Mouse (Mus musculus) heart, embryonic 14.5 days (tissue): ENCODE measurements around the gene Spag16. TPM values are rescaled to one million over a fixed set of nuclear protein-coding genes. Genes with fewer than 3 reads are reported as not detected.
"Not testable (repeated sequence)": the region's sequence is repeated elsewhere in the genome, so short reads cannot be mapped to it uniquely, and the experiment has no call there.

Experiments
- ATAC-seq: fragments of 200-750 bp; cut with Nextera tagmentation; 2 replicates; pipeline ENCODE4 v1.8.0; 2017; ENCODE audit warnings: low read depth, moderate TSS enrichment; ENCODE audit not compliant: insufficient number of reproducible peaks, insufficient read depth, low FRiP score
- H3K27ac ChIP-seq, 2 experiments: fragments of 200-500 bp in 1 of 2; fragments of 300-500 bp in 1 of 2; sonication (generic) in 1 of 2; replicated peaks in 1 of 2; 2 replicates each; pipeline ENCODE4 v1.5.1; 2012 to 2014; ENCODE audit warnings: low read depth in 2 of 2, low read length in 2 of 2, control low read depth in 1 of 2, mild to moderate bottlenecking in 1 of 2, mixed read lengths in 1 of 2; ENCODE audit not compliant: control insufficient read depth in 1 of 2, insufficient read depth in 1 of 2
- H3K27me3 ChIP-seq: fragments of 300-500 bp; sonication (generic); 2 replicates; pipeline ENCODE4 v1.6.1; 2014; ENCODE audit warnings: mild to moderate bottlenecking, low read length, control low read depth; ENCODE audit not compliant: control insufficient read depth, insufficient read depth
- H3K36me3 ChIP-seq: fragments of 300-500 bp; sonication (generic); 2 replicates; pipeline ENCODE4 v1.6.1; 2014; ENCODE audit warnings: mild to moderate bottlenecking, control low read depth, low read length, mixed read lengths; ENCODE audit not compliant: control insufficient read depth, insufficient read depth
- H3K4me1 ChIP-seq, 2 experiments: fragments of 200-500 bp in 1 of 2; fragments of 300-500 bp in 1 of 2; sonication (generic) in 1 of 2; 2 replicates each; pipeline ENCODE4 v1.6.1; 2012 to 2014; ENCODE audit warnings: low read length in 2 of 2, control low read depth in 1 of 2, mixed read lengths in 1 of 2; ENCODE audit not compliant: control insufficient read depth in 2 of 2, insufficient read depth in 2 of 2
- H3K4me2 ChIP-seq: fragments of 300-500 bp; sonication (generic); 2 replicates; pipeline ENCODE4 v1.6.1; 2014; ENCODE audit warnings: mild to moderate bottlenecking, low read length
- H3K4me3 ChIP-seq, 2 experiments: fragments of 200-500 bp in 1 of 2; fragments of 300-500 bp in 1 of 2; sonication (generic) in 1 of 2; 2 replicates each; pipeline ENCODE4 v1.5.1; 2012 to 2014; ENCODE audit warnings: low read length in 2 of 2, mild to moderate bottlenecking in 2 of 2, control low read depth in 1 of 2, low read depth in 1 of 2, moderate library complexity in 1 of 2; ENCODE audit not compliant: control insufficient read depth in 1 of 2, insufficient read depth in 1 of 2
- H3K9ac ChIP-seq: fragments of 300-500 bp; sonication (generic); 2 replicates; pipeline ENCODE4 v1.6.1; 2014; ENCODE audit warnings: mild to moderate bottlenecking, low read length
- H3K9me3 ChIP-seq: fragments of 300-500 bp; sonication (generic); 2 replicates; pipeline ENCODE4 v1.6.1; 2016; ENCODE audit warnings: low read length, control low read depth; ENCODE audit not compliant: control insufficient read depth
- WGBS: fragments of 180-500 bp; shearing (Covaris S2); extraction: QIAGEN DNeasy Blood & Tissue Kit; methylation state at CpG from one replicate; pipeline ENCODE4 v1.1.7; 2014; 5-methylcytosine and 5-hydroxymethylcytosine counted together
- polyA plus RNA-seq: library from polyadenylated mRNA; unstranded; fragments of >200 nt; fragmentation: Nextera tagmentation; extraction: Ambion mirVana; gene quantifications from 2 replicates; pipeline ENCODE4 v1.2.1, GENCODE M21; 2014

The Spag16 gene
- polyA plus RNA-seq, 1 experiment from 2014 or later = 0.22 TPM

DNA sequence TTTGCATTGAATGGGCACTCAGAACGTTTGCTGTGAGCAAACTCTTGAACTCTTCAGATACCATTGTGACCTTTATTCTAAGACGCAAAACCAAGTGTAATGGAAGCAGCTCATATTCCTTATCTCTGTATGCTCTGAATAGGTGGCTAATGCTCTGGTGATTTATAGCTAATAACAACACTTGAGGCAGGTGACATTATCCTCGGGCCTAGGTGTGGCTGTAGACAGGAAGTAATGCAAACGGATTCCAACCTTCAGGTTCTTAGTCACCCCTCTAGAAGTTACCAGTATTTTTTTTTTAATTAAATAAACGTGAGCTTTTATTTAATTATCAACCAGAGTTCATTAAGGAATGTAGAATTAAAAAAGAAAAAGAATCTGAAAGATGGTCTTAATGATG is 1.1 kb upstream of the Spag16 start:
- H3K27ac ChIP-seq, H3K4me1 ChIP-seq, H3K4me2 ChIP-seq, H3K36me3 ChIP-seq, H3K9ac ChIP-seq, H3K9me3 ChIP-seq, H3K4me3 ChIP-seq, ATAC-seq, H3K27me3 ChIP-seq: not testable (repeated sequence)
- WGBS = 72% methylated on average over 5 of the region's 5 CpGs

GRCm38 (mm10) chr1:69828872-69829479 is 2.2 kb downstream of the Spag16 start:
- no peaks in the 10 kb centered on the region for H3K36me3 ChIP-seq
- no peak overlapping the region for H3K27ac ChIP-seq
- no peak for ATAC-seq
- WGBS = 81% methylated on average over 7 of the region's 7 CpGs
- H3K9ac ChIP-seq = no peak overlapping the region
- no peaks in the 10 kb centered on the region for H3K9me3 ChIP-seq
- H3K4me1 ChIP-seq = peaks cover 0 to 3% of the 10 kb centered on the region in 2 experiments; a peak in 1 of 4 replicates
- H3K4me2 ChIP-seq = no peak overlapping the region
- H3K4me3 ChIP-seq = no peak overlapping the region
- no peaks in the 10 kb centered on the region for H3K27me3 ChIP-seq

DNA sequence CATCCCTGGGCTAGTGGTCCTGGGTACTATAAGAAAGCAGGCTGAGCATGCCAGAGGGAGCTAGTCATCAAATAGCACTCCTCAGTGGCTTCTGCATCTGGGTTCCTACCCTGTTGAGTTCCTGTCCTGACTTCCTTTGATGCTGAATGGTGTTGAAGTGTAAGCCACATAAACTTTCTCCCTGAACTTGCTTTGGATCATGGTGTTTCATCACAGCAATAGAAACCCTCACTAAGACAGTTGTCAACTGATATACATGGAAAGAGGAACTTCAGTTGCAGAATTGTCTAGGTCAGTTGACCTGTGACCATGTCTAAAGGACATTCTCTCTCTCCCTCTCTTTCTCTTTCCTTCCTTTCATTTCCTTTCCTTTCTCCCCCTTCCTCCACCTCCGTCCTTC is 3.8 kb downstream of the Spag16 start:
- Histone ChIP-seq H3K4me2 (no peak overlapping the region), H3K9ac (no peak overlapping the region), H3K9me3 (no peaks in the 10 kb centered on the region), H3K4me1 (peaks cover 0 to 3% of the 10 kb centered on the region in 2 experiments; a peak in 1 of 4 replicates), H3K27me3 (no peaks in the 10 kb centered on the region), H3K27ac (no peak overlapping the region), H3K4me3 (no peak overlapping the region), H3K36me3 (no peaks in the 10 kb centered on the region)
- 75% methylated on average over 1 of the region's 1 CpGs for WGBS
- ATAC-seq = no peak

DNA sequence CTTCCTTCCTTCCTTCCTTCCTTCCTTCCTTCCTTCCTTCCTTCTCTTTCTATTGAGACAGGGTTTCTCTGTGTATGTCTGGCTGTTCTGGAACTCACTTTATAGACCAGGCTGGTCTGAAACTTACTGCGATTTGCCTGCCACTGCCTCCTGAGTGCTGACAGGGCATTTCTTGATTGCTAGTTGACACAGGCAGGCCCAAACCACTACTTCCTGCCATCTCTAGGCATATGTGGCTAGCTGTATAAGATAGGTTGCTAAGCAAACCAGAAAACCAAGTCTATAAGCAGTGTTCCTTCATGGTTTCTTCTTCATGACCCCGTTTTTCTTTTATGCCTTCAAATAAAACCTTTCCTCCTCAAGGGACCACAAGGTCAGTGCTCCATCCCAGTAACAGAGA is 4.2 kb downstream of the Spag16 start:
- H3K4me3 ChIP-seq = no peak overlapping the region
- no peak overlapping the region for H3K27ac ChIP-seq
- H3K9ac ChIP-seq = no peak overlapping the region
- no peaks in the 10 kb centered on the region for H3K36me3 ChIP-seq
- H3K4me1 ChIP-seq = peaks cover 0 to 3% of the 10 kb centered on the region in 2 experiments; a peak in 1 of 4 replicates
- 81% methylated on average over 2 of the region's 2 CpGs for WGBS
- no peaks in the 10 kb centered on the region for H3K9me3 ChIP-seq
- ATAC-seq = no peak
- no peaks in the 10 kb centered on the region for H3K27me3 ChIP-seq
- H3K4me2 ChIP-seq = no peak overlapping the region

- not testable (repeated sequence) for H3K4me2 ChIP-seq, H3K9me3 ChIP-seq, H3K27ac ChIP-seq, H3K4me3 ChIP-seq, H3K27me3 ChIP-seq, ATAC-seq, H3K4me1 ChIP-seq, H3K36me3 ChIP-seq, H3K9ac ChIP-seq
- 82% methylated on average over 4 of the region's 4 CpGs for WGBS
Measured at GRCm38 (mm10) chr1:69833476-69833875, 6.7 kb downstream of the Spag16 start.

- Histone ChIP-seq H3K36me3 (no peaks in the 10 kb centered on the region), H3K27ac (no peak overlapping the region), H3K4me1 (no peaks in the 10 kb centered on the region), H3K9me3 (no peaks in the 10 kb centered on the region), H3K27me3 (no peaks in the 10 kb centered on the region), H3K4me2 (no peak overlapping the region), H3K9ac (no peak overlapping the region), H3K4me3 (no peak overlapping the region)
- WGBS = 72% methylated on average over 7 of the region's 7 CpGs
- no peak for ATAC-seq
Measured at GRCm38 (mm10) chr1:69853436-69853835, 26.7 kb downstream of the Spag16 start.

DNA sequence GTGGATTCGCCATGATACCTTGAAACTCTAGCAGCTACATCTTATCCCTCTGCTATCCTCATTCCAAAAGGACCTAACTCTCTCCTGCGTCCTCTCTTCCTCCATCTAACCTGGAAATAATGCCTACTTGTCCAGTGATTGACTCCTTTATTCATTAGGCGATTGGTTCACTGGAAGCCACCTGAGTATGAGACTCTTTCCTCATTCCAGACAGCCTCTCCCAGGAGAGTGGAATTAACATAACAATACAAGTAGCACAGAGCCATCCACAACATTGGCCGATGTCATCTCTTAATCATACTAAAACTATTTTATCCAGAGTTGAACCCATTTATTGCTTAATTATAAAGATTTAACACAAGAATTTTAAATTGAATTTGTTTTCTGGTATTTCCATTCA is 41.0 kb downstream of the Spag16 start:
- no peaks in the 10 kb centered on the region for H3K9me3 ChIP-seq
- H3K4me1 ChIP-seq = no peaks in the 10 kb centered on the region
- H3K27me3 ChIP-seq = no peaks in the 10 kb centered on the region
- no peak for ATAC-seq
- H3K4me3 ChIP-seq = no peak overlapping the region
- no peaks in the 10 kb centered on the region for H3K36me3 ChIP-seq
- no peak overlapping the region for H3K9ac ChIP-seq
- no peak overlapping the region for H3K4me2 ChIP-seq
- 78% methylated on average over 4 of the region's 4 CpGs for WGBS
- no peak overlapping the region for H3K27ac ChIP-seq

- WGBS = 55% methylated on average over 3 of the region's 3 CpGs
- no peaks in the 10 kb centered on the region for H3K4me1 ChIP-seq
- H3K27me3 ChIP-seq = no peaks in the 10 kb centered on the region
- no peak overlapping the region for H3K4me3 ChIP-seq
- no peak for ATAC-seq
- H3K9ac ChIP-seq = no peak overlapping the region
- H3K36me3 ChIP-seq = no peaks in the 10 kb centered on the region
- no peaks in the 10 kb centered on the region for H3K9me3 ChIP-seq
- H3K4me2 ChIP-seq = no peak overlapping the region
- H3K27ac ChIP-seq = no peak overlapping the region
Measured at GRCm38 (mm10) chr1:69956606-69957005, 129.8 kb downstream of the Spag16 start.
